Mouse (Mus musculus): ENCODE data around the gene Trpv5. TPM values are rescaled to one million over a fixed set of nuclear protein-coding genes. Genes with fewer than 3 reads are reported as not detected.

Gene Trpv5
- total and polyA plus RNA-seq, 2 experiments from 2014 or later = not detected

DNA sequence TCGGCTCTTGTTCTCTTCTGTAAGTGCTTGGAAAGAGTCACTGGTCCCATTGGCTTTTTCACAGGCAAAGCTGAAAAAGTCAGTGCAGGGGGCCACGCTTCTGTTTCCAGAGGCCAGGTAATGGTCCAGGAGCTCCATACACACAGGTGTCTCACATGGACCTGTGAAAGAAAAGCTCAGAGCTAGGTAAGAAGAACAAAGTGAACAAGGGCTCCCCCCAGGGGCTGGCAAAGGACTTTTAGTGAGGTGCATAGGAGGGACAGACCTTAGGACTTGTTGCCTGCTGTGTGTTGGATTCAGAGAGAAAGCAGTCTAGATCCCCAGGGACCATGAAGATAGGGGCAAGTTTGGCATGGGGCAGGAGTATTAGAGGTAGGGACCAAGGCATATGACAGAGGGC, 22.4 kb upstream of the Trpv5 start:
- TF ChIP-seq EP300 (IDR thresholded peaks at IDR 0.05; ENCODE audit: low read depth) = no peak
- ATAC-seq (ENCODE audit: insufficient read depth, low read depth) (no peak), DNase-seq (ENCODE audit: low spot score) (no peak)
- no peak overlapping the region for H3K27ac ChIP-seq (ENCODE audit: low read depth)
- H3K36me3 ChIP-seq (replicated peaks; ENCODE audit: control insufficient read depth, insufficient read depth, low read length) = no peaks in the 10 kb centered on the region
- no peak overlapping the region for H3K4me3 ChIP-seq (ENCODE audit: low read depth, low read length)
- no peak overlapping the region for H3K4me2 ChIP-seq (ENCODE audit: low read depth, low read length)
- no peaks in the 10 kb centered on the region for H3K4me1 ChIP-seq (ENCODE audit: control insufficient read depth, insufficient read depth)
- H3K27me3 ChIP-seq (ENCODE audit: control insufficient read depth, insufficient read depth, low read length) = no peaks in the 10 kb centered on the region
- H3K9me3 ChIP-seq (replicated peaks; ENCODE audit: control insufficient read depth, low read length) = no peaks in the 10 kb centered on the region
- WGBS = 66% methylated on average over 2 of the region's 2 CpGs
- no peak overlapping the region for H3K9ac ChIP-seq (replicated peaks; ENCODE audit: low read depth, low read length)

DNA sequence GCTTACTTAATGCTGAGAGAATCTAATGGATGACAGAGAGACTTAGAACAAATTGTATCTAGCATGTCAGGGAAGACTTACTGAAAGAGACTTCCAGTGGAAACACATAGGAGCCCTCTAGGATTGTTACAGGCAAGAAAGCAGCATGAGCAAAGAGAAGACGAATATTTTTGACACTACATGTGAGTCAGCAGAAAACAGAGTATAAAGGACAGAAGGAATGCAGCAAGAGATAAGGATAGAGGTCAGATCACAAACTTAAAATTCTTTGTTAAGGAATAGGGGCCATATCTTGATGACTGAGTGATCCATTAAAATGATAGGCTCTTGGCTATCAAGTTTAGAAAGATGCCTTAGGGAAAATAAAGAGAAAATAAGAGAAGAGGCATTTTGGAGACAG, 20.7 kb upstream of the Trpv5 start:
- H3K4me3 ChIP-seq (ENCODE audit: low read depth, low read length) = no peak overlapping the region
- WGBS = 64% methylated on average over 1 of the region's 1 CpGs
- no peak overlapping the region for H3K4me2 ChIP-seq (ENCODE audit: low read depth, low read length)
- ATAC-seq (ENCODE audit: insufficient read depth, low read depth) (no peak), DNase-seq (ENCODE audit: low spot score) (no peak)
- TF ChIP-seq EP300 (IDR thresholded peaks at IDR 0.05; ENCODE audit: low read depth) = no peak
- TF ChIP-seq CTCF (IDR thresholded peaks at IDR 0.05; ENCODE audit: low read depth) = no peak
- H3K9me3 ChIP-seq (replicated peaks; ENCODE audit: control insufficient read depth, low read length) = no peaks in the 10 kb centered on the region
- no peaks in the 10 kb centered on the region for H3K27me3 ChIP-seq (ENCODE audit: control insufficient read depth, insufficient read depth, low read length)
- no peaks in the 10 kb centered on the region for H3K4me1 ChIP-seq (ENCODE audit: control insufficient read depth, insufficient read depth)
- no peak overlapping the region for H3K27ac ChIP-seq (ENCODE audit: low read depth)
- no peaks in the 10 kb centered on the region for H3K36me3 ChIP-seq (replicated peaks; ENCODE audit: control insufficient read depth, insufficient read depth, low read length)
- no peak overlapping the region for H3K9ac ChIP-seq (replicated peaks; ENCODE audit: low read depth, low read length)

DNA sequence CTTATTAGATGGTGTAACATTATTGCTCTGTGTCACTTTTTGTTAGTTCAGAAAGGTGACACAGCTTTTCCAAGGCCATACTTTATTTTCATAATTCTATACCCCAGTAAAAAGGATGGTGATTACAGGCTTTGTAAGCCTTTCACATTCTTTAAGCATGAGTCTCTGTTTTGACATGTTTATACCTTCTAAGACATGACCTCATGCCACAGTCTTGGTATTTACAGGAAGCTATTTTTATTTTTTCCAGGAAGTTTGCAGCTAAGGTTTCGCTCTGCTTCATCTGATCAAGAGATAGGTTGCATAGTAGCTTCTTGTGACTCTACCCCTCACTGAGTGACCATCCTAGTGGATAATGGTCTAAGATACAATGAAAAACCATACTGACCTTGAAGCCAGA, 13.8 kb upstream of the Trpv5 start:
- no peak overlapping the region for H3K4me2 ChIP-seq (ENCODE audit: low read depth, low read length)
- no peak overlapping the region for H3K9ac ChIP-seq (replicated peaks; ENCODE audit: low read depth, low read length)
- WGBS = 45% methylated on average over 1 of the region's 1 CpGs

DNA sequence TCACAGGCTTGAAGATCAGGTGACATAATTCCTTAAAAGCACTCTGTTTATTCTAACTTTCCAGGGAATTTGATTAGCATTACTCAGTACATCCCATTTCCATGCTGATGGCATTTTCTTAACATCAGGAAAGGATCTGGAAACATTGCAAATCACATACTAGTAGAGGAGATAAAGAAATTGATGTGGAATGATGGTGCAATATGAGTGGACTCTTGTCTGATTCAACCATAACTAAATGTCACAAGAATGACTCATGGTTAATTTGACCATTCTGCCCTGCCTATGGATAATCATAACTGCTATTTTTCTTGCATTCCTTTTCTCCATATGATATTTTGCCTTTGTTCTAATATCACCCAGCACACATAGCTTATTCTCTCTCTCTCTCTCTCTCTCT, 11.6 kb upstream of the Trpv5 start:
- Histone ChIP-seq H3K4me2 (ENCODE audit: low read depth, low read length) (no peak overlapping the region), H3K27ac (ENCODE audit: low read depth) (no peak overlapping the region), H3K27me3 (ENCODE audit: control insufficient read depth, insufficient read depth, low read length) (no peaks in the 10 kb centered on the region), H3K36me3 (replicated peaks; ENCODE audit: control insufficient read depth, insufficient read depth, low read length) (no peaks in the 10 kb centered on the region), H3K4me1 (ENCODE audit: control insufficient read depth, insufficient read depth) (no peaks in the 10 kb centered on the region), H3K9ac (replicated peaks; ENCODE audit: low read depth, low read length) (no peak overlapping the region), H3K4me3 (ENCODE audit: low read depth, low read length) (no peak overlapping the region), H3K9me3 (replicated peaks; ENCODE audit: control insufficient read depth, low read length) (no peaks in the 10 kb centered on the region)
- ATAC-seq (ENCODE audit: insufficient read depth, low read depth) (no peak), DNase-seq (ENCODE audit: low spot score) (no peak)
- TF ChIP-seq EP300 (IDR thresholded peaks at IDR 0.05; ENCODE audit: low read depth) (no peak), CTCF (IDR thresholded peaks at IDR 0.05; ENCODE audit: low read depth) (no peak)

More for the DNA sequence above, 13.8 kb upstream of the Trpv5 start:
- DNase-seq (ENCODE audit: low spot score) (no peak), ATAC-seq (ENCODE audit: insufficient read depth, low read depth) (no peak)
- H3K4me3 ChIP-seq (ENCODE audit: low read depth, low read length) = no peak overlapping the region
- H3K27me3 ChIP-seq (ENCODE audit: control insufficient read depth, insufficient read depth, low read length) = no peaks in the 10 kb centered on the region
- no peaks in the 10 kb centered on the region for H3K36me3 ChIP-seq (replicated peaks; ENCODE audit: control insufficient read depth, insufficient read depth, low read length)
- H3K9me3 ChIP-seq (replicated peaks; ENCODE audit: control insufficient read depth, low read length) = no peaks in the 10 kb centered on the region
- TF ChIP-seq EP300 (IDR thresholded peaks at IDR 0.05; ENCODE audit: low read depth) (no peak), CTCF (IDR thresholded peaks at IDR 0.05; ENCODE audit: low read depth) (no peak)
- H3K4me1 ChIP-seq (ENCODE audit: control insufficient read depth, insufficient read depth) = no peaks in the 10 kb centered on the region
- no peak overlapping the region for H3K27ac ChIP-seq (ENCODE audit: low read depth)

DNA sequence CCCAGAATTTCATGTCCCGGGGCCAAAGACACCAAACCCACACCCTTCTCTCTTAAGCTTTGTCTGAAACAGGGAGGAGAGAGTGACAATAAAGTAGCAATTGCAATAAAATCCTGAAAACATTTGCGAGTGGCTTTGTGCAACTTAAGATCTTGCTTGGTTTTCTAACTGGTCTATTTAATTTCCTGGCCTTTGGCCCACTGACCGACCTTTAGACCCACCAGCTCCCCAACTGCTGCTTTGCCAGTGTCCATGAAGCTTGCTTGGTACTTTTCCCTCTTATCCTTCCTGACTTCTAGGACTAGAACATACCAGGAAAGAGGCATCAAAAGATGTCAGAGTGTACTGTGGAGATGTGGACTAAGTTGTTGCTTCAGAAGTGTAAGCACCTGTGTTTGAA, 5.0 kb upstream of the Trpv5 start:
- Histone ChIP-seq H3K27me3 (ENCODE audit: control insufficient read depth, insufficient read depth, low read length) (no peaks in the 10 kb centered on the region), H3K4me3 (ENCODE audit: low read depth, low read length) (no peak overlapping the region), H3K27ac (ENCODE audit: low read depth) (no peak overlapping the region), H3K4me1 (ENCODE audit: control insufficient read depth, insufficient read depth) (no peaks in the 10 kb centered on the region), H3K4me2 (ENCODE audit: low read depth, low read length) (no peak overlapping the region), H3K36me3 (replicated peaks; ENCODE audit: control insufficient read depth, insufficient read depth, low read length) (no peaks in the 10 kb centered on the region), H3K9ac (replicated peaks; ENCODE audit: low read depth, low read length) (no peak overlapping the region), H3K9me3 (replicated peaks; ENCODE audit: control insufficient read depth, low read length) (no peaks in the 10 kb centered on the region)
- TF ChIP-seq EP300 (IDR thresholded peaks at IDR 0.05; ENCODE audit: low read depth) (no peak), CTCF (IDR thresholded peaks at IDR 0.05; ENCODE audit: low read depth) (no peak)
- ATAC-seq (ENCODE audit: insufficient read depth, low read depth) (no peak), DNase-seq (ENCODE audit: low spot score) (no peak)
- 72% methylated on average over 3 of the region's 3 CpGs for WGBS

DNA sequence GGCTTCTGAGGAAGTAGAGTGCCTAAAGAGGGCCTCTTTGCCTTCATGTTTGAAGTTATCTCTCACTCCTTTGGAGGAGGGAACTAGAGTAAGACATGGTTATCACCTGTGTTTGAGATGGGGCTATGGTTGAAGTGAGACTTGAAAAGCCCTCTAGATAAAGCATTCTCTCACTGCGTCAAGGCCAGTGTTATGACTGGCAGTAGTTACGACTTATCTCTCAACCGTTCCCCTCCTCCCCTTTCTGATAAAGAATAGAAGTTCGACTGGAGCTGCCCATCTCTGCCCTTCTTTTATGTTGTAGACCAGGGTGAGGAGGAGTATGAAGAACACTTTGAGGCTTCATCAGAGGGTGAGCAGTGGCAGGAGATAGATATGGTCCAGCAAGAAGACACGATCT, 4.3 kb upstream of the Trpv5 start:
- Histone ChIP-seq H3K9me3 (replicated peaks; ENCODE audit: control insufficient read depth, low read length) (no peaks in the 10 kb centered on the region), H3K4me3 (ENCODE audit: low read depth, low read length) (no peak overlapping the region), H3K27ac (ENCODE audit: low read depth) (no peak overlapping the region), H3K36me3 (replicated peaks; ENCODE audit: control insufficient read depth, insufficient read depth, low read length) (no peaks in the 10 kb centered on the region), H3K9ac (replicated peaks; ENCODE audit: low read depth, low read length) (no peak overlapping the region), H3K27me3 (ENCODE audit: control insufficient read depth, insufficient read depth, low read length) (no peaks in the 10 kb centered on the region), H3K4me2 (ENCODE audit: low read depth, low read length) (no peak overlapping the region), H3K4me1 (ENCODE audit: control insufficient read depth, insufficient read depth) (no peaks in the 10 kb centered on the region)
- DNase-seq (ENCODE audit: low spot score) (no peak), ATAC-seq (ENCODE audit: insufficient read depth, low read depth) (no peak)
- WGBS = 31% methylated on average over 5 of the region's 5 CpGs
- TF ChIP-seq EP300 (IDR thresholded peaks at IDR 0.05; ENCODE audit: low read depth) = no peak
- TF ChIP-seq CTCF (IDR thresholded peaks at IDR 0.05; ENCODE audit: low read depth) = no peak

All from heart, postnatal 0 days (tissue).